ENCODE assay signal across 10 mouse cellular contexts in genomic region chr5:112344092-112344960, GRCm38 (mm10). TPM values are rescaled to one million over a fixed set of nuclear protein-coding genes. Genes with fewer than 3 reads are reported as not detected.
A peak's percentile ranks its signal among the peaks of the same experiment; 100 is the strongest.
DNase-seq lines count a peak whose midpoint lies in the region; ATAC-seq and TF ChIP-seq lines count a peak whose summit lies in the region.
"Had no signal": no experiment of that assay in that cellular context is flagged by ENCODE, and none has a peak within 500 bp of the region (broad histone marks: within the 10 kb centered on the region; RNA-seq: fewer than 3 reads in every experiment).

No protein-coding gene starts in this region.

- no peak overlapping the region; the same call in 1 of the 2 replicates for H3K9ac ChIP-seq in kidney, embryonic 16.5 days (replicated peaks; ENCODE audit: low read length)
- H3K9ac ChIP-seq in embryonic facial prominence, embryonic 13.5 days: peak overlapping the region; percentile 92; the same call in 1 of the 2 replicates

- TF ChIP-seq POLR2A in myocyte (IDR thresholded peaks at IDR 0.05; ENCODE audit: insufficient read length, low read depth): no peak

- peaks cover 8% of the 10 kb centered on the region for H3K79me2 ChIP-seq in myocyte (ENCODE audit: control insufficient read depth, insufficient read depth)

- peaks cover 7% of the 10 kb centered on the region for H3K36me3 ChIP-seq in kidney, embryonic 16.5 days (ENCODE audit: insufficient read depth, low read length)
- peaks cover 56% of the 10 kb centered on the region for H3K36me3 ChIP-seq in embryonic facial prominence, embryonic 13.5 days
- no peaks in the 10 kb centered on the region for H3K36me3 ChIP-seq in myocyte (ENCODE audit: control insufficient read depth, insufficient read depth)

- H3K4me1 ChIP-seq in kidney, embryonic 16.5 days (ENCODE audit: insufficient read depth, low read length): peaks cover 22% of the 10 kb centered on the region
- peaks cover 38% of the 10 kb centered on the region for H3K4me1 ChIP-seq in embryonic facial prominence, embryonic 13.5 days

- no peaks in the 10 kb centered on the region for H3K27me3 ChIP-seq in kidney, embryonic 16.5 days (ENCODE audit: insufficient read depth, low read length)
- no peaks in the 10 kb centered on the region for H3K27me3 ChIP-seq in embryonic facial prominence, embryonic 13.5 days
- no peaks in the 10 kb centered on the region for H3K27me3 ChIP-seq in myocyte (ENCODE audit: control insufficient read depth, insufficient read depth, insufficient read length)

- no peak overlapping the region for H3ac ChIP-seq in myocyte (ENCODE audit: control insufficient read depth, insufficient read length)

- H3K4me2 ChIP-seq in kidney, embryonic 16.5 days (replicated peaks; ENCODE audit: low read depth, low read length): no peak overlapping the region
- H3K4me2 ChIP-seq in embryonic facial prominence, embryonic 13.5 days: peak overlapping the region; percentile 86
- peak overlapping the region; percentile 89 for H3K4me2 ChIP-seq in myocyte (ENCODE audit: low read depth)

- WGBS in kidney, embryonic 16.5 days: 79% methylated on average over 6 of the region's 6 CpGs
- WGBS in embryonic facial prominence, embryonic 13.5 days: 75% methylated on average over 6 of the region's 6 CpGs

- H3K4me3 ChIP-seq in kidney, embryonic 16.5 days (ENCODE audit: low read length): no peak overlapping the region
- peak overlapping the region; percentile 96; the same call in 1 of the 2 replicates for H3K4me3 ChIP-seq in embryonic facial prominence, embryonic 13.5 days
- H3K4me3 ChIP-seq in myocyte: peak overlapping the region; percentile 82

- no peak overlapping the region for H3K27ac ChIP-seq in kidney, embryonic 16.5 days (ENCODE audit: low read length)
- H3K27ac ChIP-seq in embryonic facial prominence, embryonic 13.5 days: no peak overlapping the region

- H3K9me3 ChIP-seq in kidney, embryonic 16.5 days (ENCODE audit: low read length): no peaks in the 10 kb centered on the region
- H3K9me3 ChIP-seq in embryonic facial prominence, embryonic 13.5 days: no peaks in the 10 kb centered on the region

- DNase-seq in kidney, adult 18-20 months: peak; percentile 27
- DNase-seq in left cerebral cortex, adult 11 months (ENCODE audit: low spot score): peak; percentile 67
- DNase-seq in gastrocnemius, postnatal 4 days (ENCODE audit: low spot score in 2 of 2): no peak
- no peak for DNase-seq in ovary, adult 18-20 months (ENCODE audit: low spot score)
- no peak for DNase-seq in MN1 (ENCODE audit: low spot score)
- DNase-seq: lung, postnatal 10 days had no signal

- no peak for ATAC-seq in kidney, embryonic 16.5 days (ENCODE audit: low FRiP score, low TSS enrichment)
- no peak for ATAC-seq in embryonic facial prominence, embryonic 13.5 days (ENCODE audit: insufficient number of reproducible peaks, insufficient read depth, low FRiP score, low TSS enrichment, low read depth)

TF ChIP-seq in myocyte, 11 proteins besides CTCF, POLR2A, EP300 and RAD21:
- TF ChIP-seq MYOD1 (IDR thresholded peaks at IDR 0.05; ENCODE audit: control insufficient read depth in 1 of 3, insufficient read length in 2 of 3, low read depth in 2 of 3) (no peak), USF1 (IDR thresholded peaks at IDR 0.05; ENCODE audit: low read depth) (no peak), CEBPB (IDR thresholded peaks at IDR 0.05; ENCODE audit: insufficient read depth, poor library complexity, severe bottlenecking) (no peak), MAX (IDR thresholded peaks at IDR 0.05; ENCODE audit: low read depth) (no peak), REST (IDR thresholded peaks at IDR 0.05; ENCODE audit: insufficient read depth, insufficient read length) (no peak), POLR2AphosphoS2 (IDR thresholded peaks at IDR 0.05; ENCODE audit: insufficient read length, low read depth) (no peak), E2F4 (IDR thresholded peaks at IDR 0.05; ENCODE audit: insufficient read depth) (no peak), SRF (IDR thresholded peaks at IDR 0.05; ENCODE audit: control insufficient read depth, insufficient read length, low read depth) (no peak), TCF3 (IDR thresholded peaks at IDR 0.05; ENCODE audit: insufficient read length, low read depth) (no peak), MYOG (IDR thresholded peaks at IDR 0.05; ENCODE audit: control insufficient read depth in 1 of 3, insufficient read depth in 1 of 3, insufficient read length in 2 of 3, low read depth in 2 of 3) (no peak), TCF12 (IDR thresholded peaks at IDR 0.05; ENCODE audit: insufficient read depth, poor library complexity, severe bottlenecking) (no peak)

RNA-seq across cellular contexts. Expression of gene Hps4, which starts 1.4 kb away (rescaled TPM):
- 36.8 TPM in 2 replicates for polyA plus RNA-seq in kidney, embryonic 16.5 days (2015; fragmentation: Nextera tagmentation; extraction: Ambion mirVana)
- 42.4 and 42.9 TPM in 2 replicates for polyA plus RNA-seq in embryonic facial prominence, embryonic 13.5 days (2015; fragmentation: Nextera tagmentation; extraction: Ambion mirVana)
- 19.1 TPM for polyA plus RNA-seq in myocyte (2012; fragmentation: generic; extraction: Trizol)
- 1 to 10 TPM; 7.6 to 8.7 TPM for total RNA-seq in gastrocnemius, postnatal 4 days (2021)

RNA-seq across cellular contexts. Expression of gene Srrd, which starts 1.5 kb away (rescaled TPM):
- polyA plus RNA-seq in kidney, embryonic 16.5 days (2015; fragmentation: Nextera tagmentation; extraction: Ambion mirVana): 44.8 and 47.0 TPM in 2 replicates
- polyA plus RNA-seq in embryonic facial prominence, embryonic 13.5 days (2015; fragmentation: Nextera tagmentation; extraction: Ambion mirVana): 42.1 and 54.9 TPM in 2 replicates
- 19.0 TPM for polyA plus RNA-seq in myocyte (2012; fragmentation: generic; extraction: Trizol)
- total RNA-seq in gastrocnemius, postnatal 4 days (2021): 1 to 10 TPM; 7.1 to 8.3 TPM

RNA-seq across cellular contexts. Expression of gene Gm6583, which starts 11.5 kb away (rescaled TPM):
- polyA plus RNA-seq in kidney, embryonic 16.5 days (2015; fragmentation: Nextera tagmentation; extraction: Ambion mirVana): 0.20 and 0.30 TPM in 2 replicates
- 0.18 and 0.34 TPM in 2 replicates for polyA plus RNA-seq in embryonic facial prominence, embryonic 13.5 days (2015; fragmentation: Nextera tagmentation; extraction: Ambion mirVana)
- 0.04 TPM for polyA plus RNA-seq in myocyte (2012; fragmentation: generic; extraction: Trizol)
- not detected for total RNA-seq in gastrocnemius, postnatal 4 days (2021)
- polyA plus RNA-seq: gonadal fat pad, adult 2 months had no signal

RNA-seq across cellular contexts. Expression of gene Tfip11, which starts 18.2 kb away (rescaled TPM):
- polyA plus RNA-seq in kidney, embryonic 16.5 days (2015; fragmentation: Nextera tagmentation; extraction: Ambion mirVana): 36.7 and 37.8 TPM in 2 replicates
- polyA plus RNA-seq in embryonic facial prominence, embryonic 13.5 days (2015; fragmentation: Nextera tagmentation; extraction: Ambion mirVana): 31.8 and 32.8 TPM in 2 replicates
- 31.7 TPM for polyA plus RNA-seq in myocyte (2012; fragmentation: generic; extraction: Trizol)
- 10 to 100 TPM; 20.4 to 21.0 TPM for total RNA-seq in gastrocnemius, postnatal 4 days (2021)

RNA-seq across cellular contexts. Expression of gene Asphd2, which starts 50.3 kb away (rescaled TPM):
- 3.8 and 4.9 TPM in 2 replicates for polyA plus RNA-seq in kidney, embryonic 16.5 days (2015; fragmentation: Nextera tagmentation; extraction: Ambion mirVana)
- 14.5 and 14.8 TPM in 2 replicates for polyA plus RNA-seq in embryonic facial prominence, embryonic 13.5 days (2015; fragmentation: Nextera tagmentation; extraction: Ambion mirVana)
- polyA plus RNA-seq in myocyte (2012; fragmentation: generic; extraction: Trizol): 0.67 TPM
- 1 to 10 TPM; 1.5 to 2.1 TPM for total RNA-seq in gastrocnemius, postnatal 4 days (2021)

Comparison
In these comparisons a context has a peak if more than half of its experiments do, and no peak if none do; other contexts are left out.
1. DNase-seq: peak in kidney, adult 18-20 months (single experiment) and left cerebral cortex, adult 11 months (single experiment); none in gastrocnemius, postnatal 4 days (0 of 2), ovary, adult 18-20 months (single experiment) and MN1 (single experiment).